Mouse (Mus musculus): ENCODE measurements around the gene Nr4a1.

Gene Nr4a1

GRCm38 (mm10) chr15:101315832-101316231 is 61.8 kb downstream of the Nr4a1 start:
- peak; percentile 87 for DNase-seq (ENCODE audit: low read depth)

GRCm38 (mm10) chr15:101316279-101316912 is 62.3 kb downstream of the Nr4a1 start:
- no peak for DNase-seq (ENCODE audit: low read depth)

- DNase-seq (ENCODE audit: low read depth), result no peak
Observed at GRCm38 (mm10) chr15:101316913-101317813, 63.1 kb downstream of the Nr4a1 start.

- no peak for DNase-seq (ENCODE audit: low read depth)
Observed at GRCm38 (mm10) chr15:101317814-101318500, 63.9 kb downstream of the Nr4a1 start.

- DNase-seq (ENCODE audit: low read depth), result no peak
Observed at GRCm38 (mm10) chr15:101318889-101319765, 65.1 kb downstream of the Nr4a1 start.

GRCm38 (mm10) chr15:101320010-101320617 is 66.0 kb downstream of the Nr4a1 start:
- DNase-seq (ENCODE audit: low read depth), result no peak

- peak; percentile 71 for DNase-seq (ENCODE audit: low read depth)
Observed at GRCm38 (mm10) chr15:101320618-101321041, 66.6 kb downstream of the Nr4a1 start.

GRCm38 (mm10) chr15:101321126-101321525 is 67.1 kb downstream of the Nr4a1 start:
- no peak for DNase-seq (ENCODE audit: low read depth)

GRCm38 (mm10) chr15:101322106-101322505 is 68.0 kb downstream of the Nr4a1 start:
- no peak for DNase-seq (ENCODE audit: low read depth)

GRCm38 (mm10) chr15:101322640-101323039 is 68.6 kb downstream of the Nr4a1 start:
- no peak for DNase-seq (ENCODE audit: low read depth)

GRCm38 (mm10) chr15:101323511-101323910 is 69.4 kb downstream of the Nr4a1 start:
- DNase-seq (ENCODE audit: low read depth), result no peak

Measured in c-Kit-positive CD71-negative TER-119-negative erythroid progenitor cells, embryonic 14.5 days (primary cell).